Mouse (Mus musculus) midbrain, embryonic 15.5 days (tissue): ENCODE results near the gene Gm45713. TPM values are rescaled to one million over a fixed set of nuclear protein-coding genes. Genes with fewer than 3 reads are reported as not detected.

ENCODE experiments used
- ATAC-seq: fragments of 200-750 bp; cut with Nextera tagmentation; replicated peaks from 2 replicates; pipeline ENCODE4 v1.8.0; 2017; ENCODE audit warnings: moderate TSS enrichment
- H3K27ac ChIP-seq: fragments of 300-500 bp; sonication (generic); 2 replicates; pipeline ENCODE4 v1.5.1; 2015; ENCODE audit warnings: mild to moderate bottlenecking, inconsistent platforms
- H3K27me3 ChIP-seq: fragments of 300-500 bp; sonication (generic); replicated peaks from 2 replicates; pipeline ENCODE4 v1.6.1; 2015; ENCODE audit warnings: inconsistent platforms
- H3K36me3 ChIP-seq: fragments of 300-500 bp; sonication (generic); replicated peaks from 2 replicates; pipeline ENCODE4 v1.6.1; 2015; ENCODE audit warnings: inconsistent platforms
- H3K4me1 ChIP-seq: fragments of 300-500 bp; sonication (generic); 2 replicates; pipeline ENCODE4 v1.6.1; 2015; ENCODE audit warnings: inconsistent platforms
- H3K4me2 ChIP-seq: fragments of 300-500 bp; sonication (generic); 2 replicates; pipeline ENCODE4 v1.6.1; 2015; ENCODE audit warnings: inconsistent platforms, mild to moderate bottlenecking, moderate library complexity
- H3K4me3 ChIP-seq: fragments of 300-500 bp; sonication (generic); 2 replicates; pipeline ENCODE4 v1.5.1; 2015; ENCODE audit warnings: mild to moderate bottlenecking, inconsistent platforms
- H3K9ac ChIP-seq: fragments of 300-500 bp; sonication (generic); 2 replicates; pipeline ENCODE4 v1.6.1; 2015; ENCODE audit warnings: mild to moderate bottlenecking, inconsistent platforms
- H3K9me3 ChIP-seq: fragments of 300-500 bp; sonication (generic); 2 replicates; pipeline ENCODE4 v1.6.1; 2016; ENCODE audit warnings: inconsistent platforms
- WGBS: fragments of 180-500 bp; shearing (Covaris S2); methylation state at CpG from one replicate; pipeline ENCODE4 v1.1.7; 2015; ENCODE audit warnings: mixed read lengths; 5-methylcytosine and 5-hydroxymethylcytosine counted together
- polyA plus RNA-seq: library from polyadenylated mRNA; unstranded; fragments of >200 nt; fragmentation: Nextera tagmentation; extraction: Ambion mirVana; gene quantifications from 2 replicates; pipeline ENCODE4 v1.2.1, GENCODE M21; 2015

Gene Gm45713
- polyA plus RNA-seq, 1 experiment from 2014 or later: not detected

GRCm38 (mm10) chr7:45137171-45138006, 1.4 kb upstream of the Gm45713 start:
- Histone ChIP-seq H3K4me1 (peaks cover 8% of the 10 kb centered on the region; the same call in 1 of the 2 replicates), H3K4me2 (no peak overlapping the region), H3K27ac (no peak overlapping the region), H3K9me3 (no peaks in the 10 kb centered on the region), H3K27me3 (no peaks in the 10 kb centered on the region), H3K4me3 (no peak overlapping the region), H3K9ac (no peak overlapping the region), H3K36me3 (no peaks in the 10 kb centered on the region)
- ATAC-seq: no peak
- WGBS: 83% methylated on average over 12 of the region's 12 CpGs

GRCm38 (mm10) chr7:45135370-45135769, 661 bp downstream of the Gm45713 start:
- Histone ChIP-seq H3K27me3 (no peaks in the 10 kb centered on the region), H3K4me1 (peaks cover 8% of the 10 kb centered on the region; the same call in 1 of the 2 replicates), H3K36me3 (no peaks in the 10 kb centered on the region), H3K9me3 (no peaks in the 10 kb centered on the region), H3K4me2 (no peak overlapping the region), H3K27ac (no peak overlapping the region), H3K4me3 (no peak overlapping the region), H3K9ac (no peak overlapping the region)
- ATAC-seq: no peak
- WGBS: 85% methylated on average over 3 of the region's 3 CpGs

GRCm38 (mm10) chr7:45134544-45135026, 1.4 kb downstream of the Gm45713 start:
- H3K4me1 ChIP-seq: peaks cover 10% of the 10 kb centered on the region; the same call in 1 of the 2 replicates
- WGBS: 8% methylated on average over 12 of the region's 12 CpGs
- H3K27me3 ChIP-seq: no peaks in the 10 kb centered on the region

GRCm38 (mm10) chr7:45133446-45134159, 2.4 kb downstream of the Gm45713 start:
- Histone ChIP-seq H3K4me3 (no peak overlapping the region), H3K36me3 (no peaks in the 10 kb centered on the region), H3K27me3 (no peaks in the 10 kb centered on the region), H3K9me3 (no peaks in the 10 kb centered on the region), H3K27ac (no peak overlapping the region), H3K4me2 (no peak overlapping the region), H3K4me1 (peaks cover 16% of the 10 kb centered on the region; the same call in 1 of the 2 replicates), H3K9ac (no peak overlapping the region)
- no peak for ATAC-seq
- WGBS: 75% methylated on average over 8 of the region's 8 CpGs

More at GRCm38 (mm10) chr7:45134544-45135026, 1.4 kb downstream of the Gm45713 start:
- Histone ChIP-seq H3K4me2 (no peak overlapping the region), H3K36me3 (no peaks in the 10 kb centered on the region), H3K27ac (no peak overlapping the region), H3K4me3 (no peak overlapping the region), H3K9me3 (no peaks in the 10 kb centered on the region), H3K9ac (no peak overlapping the region)
- ATAC-seq: no peak

- Histone ChIP-seq H3K36me3 (peaks cover 5% of the 10 kb centered on the region; the same call in 1 of the 2 replicates), H3K9me3 (no peaks in the 10 kb centered on the region), H3K4me2 (no peak overlapping the region), H3K4me3 (no peak overlapping the region), H3K27ac (no peak overlapping the region), H3K4me1 (peaks cover 25% of the 10 kb centered on the region), H3K27me3 (no peaks in the 10 kb centered on the region), H3K9ac (no peak overlapping the region)
- no peak for ATAC-seq
- WGBS: 79% methylated on average over 11 of the region's 11 CpGs
Measured at GRCm38 (mm10) chr7:45131850-45132249, 4.2 kb downstream of the Gm45713 start.

GRCm38 (mm10) chr7:45129776-45130512, 6.1 kb downstream of the Gm45713 start:
- Histone ChIP-seq H3K9me3 (no peaks in the 10 kb centered on the region), H3K4me2 (peak overlapping the region; percentile 64), H3K4me1 (peaks cover 35% of the 10 kb centered on the region), H3K27ac (peak overlapping the region; percentile 93; the same call in 1 of the 2 replicates), H3K27me3 (no peaks in the 10 kb centered on the region), H3K4me3 (peak overlapping the region; percentile 66), H3K9ac (no peak overlapping the region), H3K36me3 (peaks cover 23% of the 10 kb centered on the region)
- no peak for ATAC-seq
- 55% methylated on average over 15 of the region's 15 CpGs for WGBS

GRCm38 (mm10) chr7:45129318-45129717, 6.7 kb downstream of the Gm45713 start:
- Histone ChIP-seq H3K4me1 (peaks cover 39% of the 10 kb centered on the region), H3K27ac (peak overlapping the region; percentile 93), H3K27me3 (no peaks in the 10 kb centered on the region), H3K9ac (peak overlapping the region; percentile 54), H3K4me3 (peak overlapping the region; percentile 66), H3K9me3 (no peaks in the 10 kb centered on the region), H3K4me2 (peak overlapping the region; percentile 64), H3K36me3 (peaks cover 23% of the 10 kb centered on the region)
- ATAC-seq: no peak
- WGBS: 1% methylated on average over 17 of the region's 17 CpGs

- peak within 1 kb of the TSS; percentile 66 for H3K4me3 ChIP-seq
- H3K4me1 ChIP-seq: peaks cover 39% of the 10 kb centered on the region
- no peaks in the 10 kb centered on the region for H3K27me3 ChIP-seq
- H3K27ac ChIP-seq: peak within 1 kb of the TSS; percentile 93
- peak; percentile 94 for ATAC-seq
- peak within 1 kb of the TSS; percentile 92 for H3K9ac ChIP-seq
- no peaks in the 10 kb centered on the region for H3K9me3 ChIP-seq
- H3K4me2 ChIP-seq: peak within 1 kb of the TSS; percentile 83
- H3K36me3 ChIP-seq: peaks cover 23% of the 10 kb centered on the region
- WGBS: under 1% methylated on average over 48 of the region's 48 CpGs
Measured at GRCm38 (mm10) chr7:45128624-45129246, 7.3 kb downstream of the Gm45713 start, which contains the start of gene Rpl13a. TSS of gene Rpl13a (minus strand) at chr7:45128761.

- ATAC-seq: no peak
- Histone ChIP-seq H3K9ac (peak overlapping the region; percentile 92), H3K4me3 (peak overlapping the region; percentile 66), H3K4me1 (peaks cover 47% of the 10 kb centered on the region), H3K9me3 (no peaks in the 10 kb centered on the region), H3K4me2 (peak overlapping the region; percentile 83), H3K27me3 (no peaks in the 10 kb centered on the region), H3K27ac (peak overlapping the region; percentile 81), H3K36me3 (peaks cover 23% of the 10 kb centered on the region)
- WGBS: 2% methylated on average over 6 of the region's 6 CpGs
Measured at GRCm38 (mm10) chr7:45127700-45128224, 8.3 kb downstream of the Gm45713 start.

- ATAC-seq: no peak
- WGBS: 47% methylated on average over 21 of the region's 21 CpGs
- H3K27ac ChIP-seq: peak overlapping the region; percentile 81
- H3K4me2 ChIP-seq: peak overlapping the region; percentile 83
- H3K9me3 ChIP-seq: no peaks in the 10 kb centered on the region
- peaks cover 53% of the 10 kb centered on the region for H3K4me1 ChIP-seq
- H3K4me3 ChIP-seq: peak overlapping the region; percentile 66
- H3K9ac ChIP-seq: peak overlapping the region; percentile 92
- H3K27me3 ChIP-seq: no peaks in the 10 kb centered on the region
- H3K36me3 ChIP-seq: peaks cover 25% of the 10 kb centered on the region
Measured at GRCm38 (mm10) chr7:45126844-45127699, 9.0 kb downstream of the Gm45713 start.
